Mouse (Mus musculus): ENCODE data around the gene Banf1. TPM values are rescaled to one million over a fixed set of nuclear protein-coding genes. Genes with fewer than 3 reads are reported as not detected.
"Not testable (repeated sequence)": the region's sequence is repeated elsewhere in the genome, so short reads cannot be mapped to it uniquely, and the experiment has no call there.

Gene Banf1
- polyA plus RNA-seq, 1 experiment from 2014 or later: 366 TPM

- ATAC-seq: no peak
- H3K4me2 ChIP-seq (replicated peaks): no peak overlapping the region
- H3K27ac ChIP-seq: no peak overlapping the region
- H3K27me3 ChIP-seq: no peaks in the 10 kb centered on the region
- 82% methylated on average over 3 of the region's 3 CpGs for WGBS
- H3K9me3 ChIP-seq: no peaks in the 10 kb centered on the region
- H3K4me3 ChIP-seq (replicated peaks): no peak overlapping the region
- no peak overlapping the region for H3K9ac ChIP-seq (replicated peaks)
- peaks cover 63% of the 10 kb centered on the region for H3K36me3 ChIP-seq
- peaks cover 16% of the 10 kb centered on the region for H3K4me1 ChIP-seq (replicated peaks)
These were observed 4.0 kb upstream of the Banf1 start for GRCm38 (mm10) chr19:5370932-5371331.

- peak overlapping the region; percentile 85 for H3K4me2 ChIP-seq (replicated peaks)
- peak overlapping the region; percentile 94 for H3K27ac ChIP-seq
- peaks cover 62% of the 10 kb centered on the region for H3K36me3 ChIP-seq
- H3K9me3 ChIP-seq: no peaks in the 10 kb centered on the region
- H3K27me3 ChIP-seq: no peaks in the 10 kb centered on the region
- H3K4me1 ChIP-seq (replicated peaks): peaks cover 24% of the 10 kb centered on the region
- 11% methylated on average over 11 of the region's 11 CpGs for WGBS
- no peak for ATAC-seq
- H3K4me3 ChIP-seq (replicated peaks): peak overlapping the region; percentile 99
- H3K9ac ChIP-seq (replicated peaks): peak overlapping the region; percentile 90
These were observed 487 bp upstream of the Banf1 start for GRCm38 (mm10) chr19:5367455-5367854.

- H3K4me2 ChIP-seq (replicated peaks): peak within 1 kb of the TSS; percentile 85
- peaks cover 52% of the 10 kb centered on the region for H3K36me3 ChIP-seq
- under 1% methylated on average over 89 of the region's 92 CpGs for WGBS
- ATAC-seq: peak; percentile 96
- peaks cover 24% of the 10 kb centered on the region for H3K4me1 ChIP-seq (replicated peaks)
- H3K27me3 ChIP-seq: no peaks in the 10 kb centered on the region
- H3K9me3 ChIP-seq: no peaks in the 10 kb centered on the region
- H3K4me3 ChIP-seq (replicated peaks): peak within 1 kb of the TSS; percentile 99
- peak within 1 kb of the TSS; percentile 94 for H3K27ac ChIP-seq
- peak within 1 kb of the TSS; percentile 90 for H3K9ac ChIP-seq (replicated peaks)
These were observed 554 bp downstream of the Banf1 start, which contains the start of gene Eif1ad for GRCm38 (mm10) chr19:5366175-5367052. TSS of gene Eif1ad (plus strand) at chr19:5366741.

- H3K4me3 ChIP-seq (replicated peaks): peak overlapping the region; percentile 99
- ATAC-seq: no peak; the same call in 1 of the 2 replicates
- H3K9ac ChIP-seq (replicated peaks): peak overlapping the region; percentile 90
- no peaks in the 10 kb centered on the region for H3K27me3 ChIP-seq
- H3K4me1 ChIP-seq (replicated peaks): peaks cover 24% of the 10 kb centered on the region
- peaks cover 48% of the 10 kb centered on the region for H3K36me3 ChIP-seq
- H3K9me3 ChIP-seq: no peaks in the 10 kb centered on the region
- 20% methylated on average over 11 of the region's 11 CpGs for WGBS
- peak overlapping the region; percentile 94 for H3K27ac ChIP-seq
- H3K4me2 ChIP-seq (replicated peaks): peak overlapping the region; percentile 85
These were observed 1.2 kb downstream of the Banf1 start for GRCm38 (mm10) chr19:5365751-5366150.

GRCm38 (mm10) chr19:5364124-5364523 lies 2.8 kb downstream of the Banf1 start:
- WGBS: 96% methylated on average over 2 of the region's 2 CpGs
- ATAC-seq: no peak
- H3K27me3 ChIP-seq: no peaks in the 10 kb centered on the region

DNA sequence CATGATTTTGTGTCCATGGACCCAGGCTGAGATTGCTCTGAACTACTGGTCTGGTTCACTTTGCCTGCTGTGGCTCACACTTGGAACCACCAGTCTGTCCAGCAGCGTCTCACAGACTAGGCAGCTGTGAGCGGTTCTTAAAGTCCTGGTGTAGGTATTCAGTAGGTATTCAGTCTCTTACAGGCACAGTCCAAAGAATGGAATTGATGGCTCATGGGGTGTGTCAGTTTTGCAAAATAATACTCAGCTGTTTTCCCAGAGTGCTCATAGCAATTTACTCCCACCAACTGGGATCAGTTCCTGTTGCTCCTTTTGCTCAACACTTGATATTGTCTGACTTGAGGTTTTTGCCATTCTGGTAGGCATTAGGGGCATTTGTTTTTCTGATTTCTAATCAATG lies 4.8 kb downstream of the Banf1 start:
- WGBS: 91% methylated on average over 2 of the region's 2 CpGs
- H3K4me2 ChIP-seq (replicated peaks): no peak overlapping the region
- no peak for ATAC-seq

More at GRCm38 (mm10) chr19:5364124-5364523, 2.8 kb downstream of the Banf1 start:
- no peak overlapping the region for H3K4me2 ChIP-seq (replicated peaks)
- H3K27ac ChIP-seq: no peak overlapping the region
- peaks cover 32% of the 10 kb centered on the region for H3K36me3 ChIP-seq
- H3K9me3 ChIP-seq: no peaks in the 10 kb centered on the region
- H3K4me1 ChIP-seq (replicated peaks): peaks cover 24% of the 10 kb centered on the region
- H3K4me3 ChIP-seq (replicated peaks): no peak overlapping the region
- no peak overlapping the region for H3K9ac ChIP-seq (replicated peaks)

DNA sequence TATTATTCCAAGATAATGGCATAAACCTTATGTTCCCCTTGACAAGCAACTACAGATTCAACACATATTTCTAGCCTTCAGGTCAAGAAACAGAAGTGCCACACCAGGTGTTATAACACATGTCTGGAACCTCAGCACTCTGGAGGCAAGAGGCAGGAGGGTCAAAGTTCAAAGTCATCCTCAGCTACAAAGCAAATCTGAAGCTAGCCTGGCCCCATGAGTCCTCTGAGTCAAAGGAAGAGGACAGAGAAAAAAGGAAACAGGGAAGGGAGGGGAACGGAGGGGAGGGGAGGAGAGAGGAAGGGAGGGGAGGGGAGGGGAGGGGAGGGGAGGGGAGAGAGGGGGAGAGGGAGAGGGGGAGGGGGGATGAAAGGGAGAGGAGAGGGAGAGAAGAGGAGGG lies 10.9 kb downstream of the Banf1 start:
- Histone ChIP-seq H3K4me1 (replicated peaks) (no peaks in the 10 kb centered on the region), H3K36me3 (no peaks in the 10 kb centered on the region), H3K9ac (replicated peaks) (no peak overlapping the region), H3K27ac (no peak overlapping the region), H3K9me3 (no peaks in the 10 kb centered on the region), H3K4me3 (replicated peaks) (no peak overlapping the region), H3K4me2 (replicated peaks) (no peak overlapping the region), H3K27me3 (no peaks in the 10 kb centered on the region)
- no peak for ATAC-seq
- no CpG with 5 or more reads among the region's 1 CpGs for WGBS

More for the DNA sequence above, 4.8 kb downstream of the Banf1 start:
- Histone ChIP-seq H3K9me3 (no peaks in the 10 kb centered on the region), H3K36me3 (peaks cover 22% of the 10 kb centered on the region), H3K4me1 (replicated peaks) (peaks cover 8% of the 10 kb centered on the region), H3K4me3 (replicated peaks) (no peak overlapping the region), H3K27me3 (no peaks in the 10 kb centered on the region), H3K9ac (replicated peaks) (no peak overlapping the region), H3K27ac (no peak overlapping the region)

DNA sequence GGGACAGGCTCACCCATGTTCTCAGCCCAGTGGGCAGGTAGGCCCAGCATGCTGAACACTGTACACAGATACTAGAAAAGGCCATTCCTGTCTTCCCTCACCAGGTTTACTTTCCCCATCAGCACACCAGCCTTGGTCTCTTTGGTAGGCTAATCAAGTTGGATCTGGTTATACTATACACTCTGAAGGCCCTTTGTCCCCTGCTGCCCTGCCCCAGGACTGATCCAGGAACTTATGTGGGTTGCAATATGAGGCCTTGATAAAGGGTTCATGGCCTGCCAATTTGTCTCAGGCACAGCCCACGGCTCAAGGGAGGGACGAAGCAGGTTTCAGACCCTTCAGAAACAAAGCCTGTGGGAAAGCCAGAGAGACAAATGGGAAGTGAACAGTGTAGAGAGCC lies 13.4 kb downstream of the Banf1 start:
- H3K9ac ChIP-seq (replicated peaks): no peak overlapping the region
- H3K4me1 ChIP-seq (replicated peaks): peaks cover 5% of the 10 kb centered on the region
- no peak overlapping the region for H3K4me3 ChIP-seq (replicated peaks)
- ATAC-seq: no peak
- 0 out of 2 replicates have a peak, but pooled peaks cover 2% of the 10 kb centered on the region for H3K27me3 ChIP-seq
- no peak overlapping the region for H3K27ac ChIP-seq
- H3K4me2 ChIP-seq (replicated peaks): no peak overlapping the region
- H3K36me3 ChIP-seq: no peaks in the 10 kb centered on the region
- WGBS: 91% methylated on average over 2 of the region's 2 CpGs
- no peaks in the 10 kb centered on the region for H3K9me3 ChIP-seq

- 65% methylated on average over 6 of the region's 6 CpGs for WGBS
- H3K36me3 ChIP-seq; H3K9me3 ChIP-seq; H3K27me3 ChIP-seq; H3K4me1 ChIP-seq (replicated peaks); H3K27ac ChIP-seq; ATAC-seq: not testable (repeated sequence)
- Histone ChIP-seq H3K4me2 (replicated peaks) (peak within 1 kb of the TSS; percentile 63), H3K9ac (replicated peaks) (peak within 1 kb of the TSS; percentile 66), H3K4me3 (replicated peaks) (peak within 1 kb of the TSS; percentile 40)
These were observed 17.5 kb downstream of the Banf1 start, which contains the start of gene Cst6 for GRCm38 (mm10) chr19:5349502-5349873. TSS of gene Cst6 (minus strand) at chr19:5349574.

DNA sequence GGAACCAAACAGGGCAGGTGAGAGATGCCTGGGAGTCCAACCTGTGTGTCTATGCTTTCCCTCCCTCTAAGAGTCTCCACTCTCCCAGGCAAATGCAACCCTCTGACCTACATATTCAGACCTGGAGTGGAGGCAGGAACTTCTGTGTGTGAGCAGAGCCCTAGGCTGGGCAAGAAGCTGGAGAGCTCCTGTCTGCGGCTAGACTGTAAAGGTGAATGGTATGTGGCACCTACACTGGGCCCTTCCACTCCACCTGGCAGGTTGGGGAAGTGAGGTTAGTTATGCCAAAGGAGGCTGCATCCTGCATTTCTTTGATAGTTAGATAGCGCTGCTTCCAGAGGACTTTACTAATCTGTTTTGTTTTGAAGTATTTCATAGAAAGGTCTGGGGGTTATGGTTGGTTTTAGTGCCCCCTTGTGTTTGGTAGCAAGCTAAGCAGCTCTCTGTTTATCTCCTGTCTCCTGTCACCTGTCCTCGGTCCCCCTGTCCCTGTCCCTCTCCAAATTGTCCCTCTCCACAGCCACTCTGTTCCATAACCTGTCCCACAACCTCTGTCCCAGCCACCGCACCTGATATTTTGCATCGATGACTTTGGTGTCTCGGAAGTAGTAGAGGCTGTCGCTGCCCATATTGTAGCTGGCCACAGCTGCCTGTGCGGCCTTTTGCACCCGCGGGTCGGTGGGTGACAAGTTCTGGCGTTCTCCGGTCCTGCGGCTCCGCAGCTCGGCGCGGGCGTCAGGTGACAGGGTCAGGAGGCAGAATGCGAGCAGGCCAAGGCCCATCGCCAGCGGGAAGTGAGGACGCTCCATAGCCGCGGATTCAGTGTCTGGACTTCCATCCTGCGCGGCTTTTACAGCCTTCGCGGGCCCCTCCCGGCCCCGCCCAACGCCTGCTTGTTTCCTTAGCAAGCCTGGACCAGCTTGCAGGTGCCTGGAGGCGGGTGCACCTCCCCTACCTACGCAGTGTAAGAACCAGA lies 18.2 kb downstream of the Banf1 start:
- Histone ChIP-seq H3K27ac (no peak overlapping the region), H3K27me3 (0 out of 2 replicates have a peak, but pooled peaks cover 2% of the 10 kb centered on the region), H3K4me2 (replicated peaks) (peak overlapping the region; percentile 63), H3K9ac (replicated peaks) (peak overlapping the region; percentile 66), H3K9me3 (no peaks in the 10 kb centered on the region), H3K4me3 (replicated peaks) (peak overlapping the region; percentile 40), H3K4me1 (replicated peaks) (peaks cover 5% of the 10 kb centered on the region), H3K36me3 (no peaks in the 10 kb centered on the region)
- 5% methylated on average over 34 of the region's 34 CpGs for WGBS
- peak; percentile 56; the same call in 1 of the 2 replicates for ATAC-seq

DNA sequence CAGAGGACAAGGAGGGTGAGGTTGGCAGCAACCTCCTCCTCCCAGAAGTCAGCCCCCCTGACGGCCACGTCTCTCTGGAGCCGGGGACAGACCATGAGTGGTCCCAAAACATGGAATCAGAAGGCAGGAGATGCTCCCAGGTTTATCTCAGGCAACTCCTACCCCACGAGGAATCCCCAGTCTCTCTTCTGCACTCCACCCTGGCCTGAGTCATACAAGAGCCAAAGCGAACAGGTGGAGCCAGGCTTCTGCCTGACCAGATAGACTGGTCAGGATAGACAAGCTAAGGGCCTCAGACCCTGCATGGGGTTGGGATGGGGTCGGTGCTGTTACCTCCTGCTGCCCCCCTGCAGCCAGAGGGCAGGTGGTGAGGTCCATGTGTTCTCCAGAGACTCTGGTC lies 18.9 kb downstream of the Banf1 start:
- no peak overlapping the region for H3K9ac ChIP-seq (replicated peaks)
- 0 out of 2 replicates have a peak, but pooled peaks cover 2% of the 10 kb centered on the region for H3K27me3 ChIP-seq
- no peaks in the 10 kb centered on the region for H3K36me3 ChIP-seq
- H3K4me3 ChIP-seq (replicated peaks): no peak overlapping the region
- H3K27ac ChIP-seq: no peak overlapping the region
- H3K9me3 ChIP-seq: no peaks in the 10 kb centered on the region
- no peak overlapping the region for H3K4me2 ChIP-seq (replicated peaks)
- peak; percentile 14; the same call in 1 of the 2 replicates for ATAC-seq
- peaks cover 5% of the 10 kb centered on the region for H3K4me1 ChIP-seq (replicated peaks)
- WGBS: 81% methylated on average over 6 of the region's 6 CpGs
